Mouse (Mus musculus) B cell, adult 2 months (primary cell): ENCODE data around the gene Ppan.
A peak's percentile ranks its signal among the peaks of the same experiment; 100 is the strongest.

Experiments
- DNase-seq, 2 experiments: peaks; one replicate each; pipeline ENCODE4 v3.0.0; 2022

Gene Ppan

GRCm38 (mm10) chr9:20887704-20888385 is at the start of gene Ppan:
Gene Ppan (plus strand): TSS chr9:20888175.
- peak; percentile 90 to 91 for DNase-seq

DNA sequence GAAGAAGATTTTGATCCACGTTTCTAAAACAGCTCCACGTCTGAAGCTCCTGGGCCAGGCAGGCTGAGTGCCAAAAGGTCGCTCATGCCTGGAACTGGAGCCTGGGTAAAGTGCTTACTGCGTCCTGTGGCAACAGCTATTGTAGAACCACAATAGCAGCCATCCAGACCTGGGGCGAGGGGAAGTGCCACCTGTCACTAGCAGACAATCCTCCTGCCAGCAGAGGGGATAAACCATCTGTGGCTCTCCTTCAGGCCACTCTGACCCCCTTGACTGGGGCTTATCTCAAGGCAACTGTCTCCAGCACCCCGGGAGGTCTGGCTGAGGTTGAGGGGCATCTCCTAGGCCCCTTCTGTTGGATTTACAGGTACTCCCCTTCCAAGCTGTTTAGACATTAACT is 49.0 kb upstream of the Ppan start:
- DNase-seq: no peak

- DNase-seq: no peak
These were observed 45.8 kb upstream of the Ppan start for GRCm38 (mm10) chr9:20842211-20842610.

- no peak for DNase-seq
These were observed 45.3 kb upstream of the Ppan start for GRCm38 (mm10) chr9:20842670-20843069.

DNA sequence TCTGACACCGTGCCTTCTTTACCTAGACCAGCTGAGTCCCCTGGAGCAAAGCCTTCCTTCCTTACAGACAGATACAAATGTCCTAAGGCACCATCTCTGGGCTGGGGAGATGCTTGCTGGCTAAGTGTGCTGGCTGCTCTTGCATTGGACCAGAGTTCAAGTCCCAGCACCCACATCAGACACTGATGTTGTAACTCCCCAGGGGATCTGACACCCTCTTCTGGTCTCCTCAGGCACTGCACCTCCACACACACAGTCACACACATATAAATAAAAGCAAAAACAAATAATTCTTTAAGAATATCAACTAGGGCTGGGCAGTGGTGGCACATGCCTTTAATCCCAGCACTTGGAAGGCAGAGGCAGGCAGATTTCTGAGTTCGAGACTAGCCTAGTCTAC is 37.8 kb upstream of the Ppan start:
- no peak for DNase-seq

- peak; percentile 80 to 82 for DNase-seq
These were observed 30.8 kb upstream of the Ppan start for GRCm38 (mm10) chr9:20857131-20857530.

GRCm38 (mm10) chr9:20859926-20860325 is 28.0 kb upstream of the Ppan start:
- no peak for DNase-seq

- peak; percentile 52 to 54 for DNase-seq
These were observed 26.2 kb upstream of the Ppan start for GRCm38 (mm10) chr9:20861821-20862220.

DNA sequence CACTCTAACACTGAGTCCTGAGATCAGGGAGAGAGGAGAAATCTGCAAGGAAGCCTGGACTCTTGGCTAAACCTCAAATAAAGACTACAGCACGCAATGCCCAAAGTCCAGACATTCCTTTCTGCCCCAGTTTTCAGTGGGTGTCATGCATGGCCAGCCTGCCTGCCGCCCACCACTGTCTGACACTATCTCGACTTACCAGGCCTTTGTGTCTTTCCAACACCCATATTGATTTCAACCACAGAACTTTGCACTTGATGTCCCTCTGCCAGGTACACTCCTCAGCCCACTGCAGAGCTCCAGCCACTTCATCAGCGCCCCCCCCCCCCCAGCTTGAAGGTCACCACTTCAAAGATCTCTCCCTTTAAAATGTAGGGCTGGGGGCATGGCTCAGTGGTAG is 25.8 kb upstream of the Ppan start:
- DNase-seq: no peak

DNA sequence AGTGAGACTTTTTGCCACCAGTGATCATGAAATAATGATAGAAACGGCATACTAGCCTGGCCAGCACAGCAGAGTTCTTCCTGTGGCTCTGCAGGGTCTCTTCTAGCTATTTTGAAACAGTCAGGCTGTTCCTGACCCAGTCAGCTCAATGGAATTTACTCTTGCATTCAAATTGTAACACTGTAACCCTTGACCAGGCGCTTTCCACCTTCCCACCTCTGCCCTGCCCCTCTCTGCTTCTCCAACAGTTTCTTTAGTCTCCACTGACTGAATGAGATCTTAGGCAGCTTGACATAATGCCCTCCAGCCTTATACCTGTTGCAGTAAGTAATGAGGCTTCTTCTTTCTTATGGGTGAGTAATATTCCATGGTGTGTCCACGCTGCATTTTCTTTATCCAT is 21.1 kb upstream of the Ppan start:
- DNase-seq: no peak

- DNase-seq: peak; percentile 71 to 72
These were observed 19.4 kb upstream of the Ppan start, which contains the start of gene A230050P20Rik for GRCm38 (mm10) chr9:20868448-20869001. Gene A230050P20Rik (plus strand): TSS chr9:20868642.

- peak; percentile 43 to 50 for DNase-seq
These were observed 18.7 kb upstream of the Ppan start for GRCm38 (mm10) chr9:20869246-20869645.

DNA sequence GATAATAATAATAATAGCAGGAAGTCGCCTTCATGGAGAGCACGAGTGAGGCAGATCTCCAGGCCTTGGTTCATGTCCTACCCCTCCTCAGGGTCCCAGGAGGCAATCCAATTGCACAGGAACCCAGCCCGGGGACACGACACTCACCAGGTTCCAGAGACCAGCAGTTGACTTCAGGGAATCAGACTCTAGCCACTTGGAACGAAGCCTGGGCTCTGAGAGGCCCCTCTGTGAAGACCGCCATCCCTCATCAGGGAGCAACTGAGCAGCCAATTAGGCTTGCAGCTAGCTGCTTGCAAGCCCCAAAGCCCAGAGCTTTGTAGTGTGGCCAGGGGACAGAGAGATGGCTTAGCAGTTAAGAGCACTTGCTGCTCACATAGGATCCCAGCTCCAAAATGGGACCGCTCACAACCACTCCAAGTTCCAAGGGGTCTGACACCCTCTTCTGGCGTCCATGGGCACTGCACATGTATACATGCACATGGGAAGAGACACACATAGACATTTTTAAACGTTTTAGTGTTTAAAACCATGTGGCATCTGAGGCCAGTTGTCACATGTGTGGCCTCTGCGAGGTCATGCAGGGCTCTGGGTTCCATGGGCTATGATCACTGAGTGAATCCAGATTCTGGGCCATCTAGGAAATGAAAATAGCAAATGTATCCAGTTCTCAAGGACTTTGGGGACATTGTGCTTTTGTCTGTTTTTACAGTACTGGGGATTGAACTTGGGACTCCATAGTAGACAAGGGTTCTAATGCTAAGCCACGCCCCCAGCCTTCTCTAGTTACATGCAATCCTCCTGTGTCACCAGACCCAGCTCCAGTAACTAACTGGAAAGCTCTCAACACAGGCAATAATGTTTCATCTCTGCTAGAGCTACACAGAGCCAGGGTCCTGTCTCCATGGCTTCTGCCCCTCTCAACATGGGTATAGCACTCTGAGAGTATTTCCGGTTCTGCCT is 17.5 kb upstream of the Ppan start:
- no peak for DNase-seq

- DNase-seq: no peak
These were observed 15.0 kb upstream of the Ppan start for GRCm38 (mm10) chr9:20872991-20873390.

GRCm38 (mm10) chr9:20873521-20873920 is 14.5 kb upstream of the Ppan start:
- no peak for DNase-seq

DNA sequence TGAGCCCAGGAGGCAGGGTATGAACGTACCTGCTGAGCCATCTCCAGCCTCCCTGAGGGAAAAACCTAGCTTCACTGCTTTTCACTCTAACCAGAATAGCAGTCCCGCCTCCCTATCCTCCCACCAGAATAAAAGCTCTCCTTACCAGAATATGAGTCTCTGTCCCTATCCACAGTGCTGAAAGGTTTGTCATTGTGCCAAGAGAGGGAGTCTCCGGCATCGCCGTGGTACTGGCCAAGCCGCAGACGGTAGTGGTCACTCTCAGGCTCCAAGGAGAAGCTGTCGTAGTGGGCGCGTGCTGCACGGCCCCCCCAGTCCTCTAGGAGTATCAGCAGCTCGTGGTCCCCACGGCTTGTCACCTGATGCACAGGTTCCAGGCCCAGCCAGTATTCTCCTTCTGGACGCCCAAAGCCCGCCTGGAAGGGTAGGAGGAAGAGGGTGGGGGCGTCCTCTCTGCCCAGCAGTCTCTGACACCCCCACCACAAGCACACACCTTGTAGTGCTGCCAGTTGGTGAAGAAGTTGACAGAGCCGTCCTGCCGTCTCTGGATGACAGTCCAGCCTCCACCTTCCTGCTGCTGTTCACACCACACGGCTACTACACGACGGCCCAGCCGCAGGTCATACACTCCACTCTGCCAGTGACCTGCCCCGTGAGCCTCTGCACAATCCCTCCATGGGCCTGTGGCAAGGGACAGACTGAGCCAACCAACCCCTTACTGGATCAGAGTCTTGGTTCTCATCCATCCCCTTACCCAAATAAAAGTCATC is 12.8 kb upstream of the Ppan start:
- DNase-seq: no peak

DNA sequence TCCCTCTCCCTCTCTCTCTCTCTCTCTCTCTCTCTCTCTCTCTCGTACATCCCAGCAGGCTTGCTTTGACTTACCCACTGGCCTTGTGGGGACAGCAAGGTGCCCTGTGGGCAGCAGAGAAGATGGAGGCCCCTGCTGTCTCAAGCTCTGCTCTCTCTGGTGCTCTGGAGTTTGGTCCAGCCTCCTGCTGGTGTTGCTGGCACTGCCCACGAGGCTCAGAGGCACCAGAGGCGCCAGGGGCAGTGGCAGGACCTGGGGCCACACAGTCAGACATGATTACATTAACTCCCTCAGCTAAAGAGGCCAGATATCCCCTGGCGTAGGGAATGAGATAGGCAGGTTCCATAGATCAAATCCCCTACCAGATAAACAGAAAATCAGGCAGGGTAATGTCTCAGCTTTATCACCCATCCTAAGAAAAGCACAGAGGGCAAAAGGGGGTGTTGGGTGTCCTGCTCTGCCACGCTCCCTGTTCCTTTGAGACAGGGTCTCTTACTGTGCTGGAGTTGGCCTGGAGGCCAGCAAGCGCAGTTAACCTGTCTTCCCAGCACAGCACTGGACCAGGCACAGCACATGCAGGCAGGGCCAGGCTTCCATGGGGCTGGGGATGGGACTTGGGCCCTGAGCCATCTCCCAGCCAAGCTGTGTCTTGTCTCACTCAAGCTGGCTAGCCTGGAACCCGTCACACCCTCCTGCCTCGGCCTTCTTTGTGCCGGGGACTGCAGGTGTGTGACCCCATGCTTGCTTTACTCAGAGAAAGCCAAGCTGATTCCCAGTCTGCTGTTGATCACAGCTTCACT is 11.5 kb upstream of the Ppan start:
- no peak for DNase-seq

GRCm38 (mm10) chr9:20877118-20878040 is 10.6 kb upstream of the Ppan start:
- no peak for DNase-seq

DNA sequence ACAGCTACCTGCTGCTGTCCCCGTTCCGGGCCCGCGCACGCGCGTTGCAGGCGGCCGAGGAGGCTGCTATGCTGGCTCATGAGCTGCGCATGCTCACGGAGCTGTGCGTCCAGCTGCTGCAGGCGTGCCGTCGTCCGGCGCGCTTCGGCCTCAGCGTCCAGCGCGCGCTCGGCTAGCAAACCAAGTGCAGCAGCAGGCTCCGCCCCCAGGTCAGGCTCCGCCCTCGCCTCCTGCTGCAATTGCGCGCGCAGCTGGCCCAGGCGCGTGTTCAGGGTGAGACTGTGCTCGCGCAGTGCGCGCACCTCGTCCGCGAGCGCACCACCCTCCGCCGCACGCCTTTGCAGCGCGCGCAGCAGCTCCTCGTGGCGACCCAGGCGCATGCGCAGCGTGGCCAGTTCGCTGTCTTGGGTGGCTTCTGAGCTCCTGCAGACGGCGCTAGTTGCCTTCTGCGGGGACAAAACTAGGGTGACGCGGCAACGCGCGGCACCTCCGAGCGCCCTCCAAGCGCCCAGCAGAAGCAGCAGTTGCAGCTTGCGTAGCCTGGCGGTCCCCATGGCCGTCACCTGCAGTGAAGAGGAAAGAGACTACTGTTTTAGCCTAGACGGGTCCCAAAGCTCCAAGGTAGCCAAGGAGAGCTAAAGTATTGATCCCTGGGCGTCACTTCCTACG is 9.8 kb upstream of the Ppan start:
- peak; percentile 98 to 99 for DNase-seq

- no peak for DNase-seq
These were observed 9.3 kb upstream of the Ppan start for GRCm38 (mm10) chr9:20878710-20879065.
